Mouse (Mus musculus) gastrocnemius, adult 8-10 months (tissue): Measurements from ENCODE around the gene S1pr4. TPM values are rescaled to one million over a fixed set of nuclear protein-coding genes. Genes with fewer than 3 reads are reported as not detected.

Source experiments
- DNase-seq, 2 experiments: peaks; one replicate each; pipeline ENCODE4 v3.0.0; 2022; ENCODE audit warnings: low spot score in 2 of 2
- total RNA-seq, 4 experiments: library from RNA; stranded (reverse); gene quantifications; 2 replicates each; pipeline ENCODE4 v1.2.4; 2022

The S1pr4 gene
- total RNA-seq, 4 experiments from 2014 or later = 0.27 to 1.0 (median 0.59) TPM

- DNase-seq = no peak
Measured at GRCm38 (mm10) chr10:81519227-81519977, 19.5 kb upstream of the S1pr4 start.

GRCm38 (mm10) chr10:81518546-81518945 lies 18.6 kb upstream of the S1pr4 start:
- DNase-seq = peak; percentile 45 to 65

- DNase-seq = no peak
Measured at GRCm38 (mm10) chr10:81517227-81517626, 17.3 kb upstream of the S1pr4 start.

GRCm38 (mm10) chr10:81513798-81514197 lies 13.9 kb upstream of the S1pr4 start:
- DNase-seq = no peak

GRCm38 (mm10) chr10:81510246-81510810 lies 10.4 kb upstream of the S1pr4 start:
- DNase-seq = no peak

GRCm38 (mm10) chr10:81507691-81508489 lies 8.0 kb upstream of the S1pr4 start:
- DNase-seq = no peak

GRCm38 (mm10) chr10:81507095-81507494 lies 7.2 kb upstream of the S1pr4 start:
- DNase-seq = no peak

- DNase-seq = no peak
Measured at GRCm38 (mm10) chr10:81505016-81505664, 5.2 kb upstream of the S1pr4 start.

- DNase-seq = peak; percentile 81 to 82
Measured at GRCm38 (mm10) chr10:81502658-81503057, 2.7 kb upstream of the S1pr4 start.

- no peak for DNase-seq
Measured at GRCm38 (mm10) chr10:81501863-81502262, 1.9 kb upstream of the S1pr4 start.

- DNase-seq = no peak
Measured at GRCm38 (mm10) chr10:81499250-81499901, 556 bp downstream of the S1pr4 start.

- no peak for DNase-seq
Measured at GRCm38 (mm10) chr10:81498316-81499249, 1.3 kb downstream of the S1pr4 start.

- no peak for DNase-seq
Measured at GRCm38 (mm10) chr10:81497401-81498270, 2.3 kb downstream of the S1pr4 start.

GRCm38 (mm10) chr10:81496969-81497368 lies 3.0 kb downstream of the S1pr4 start:
- no peak for DNase-seq

GRCm38 (mm10) chr10:81496264-81496901 lies 3.5 kb downstream of the S1pr4 start, which contains the start of gene Ncln:
Gene Ncln, minus strand, starts transcription at chr10:81496392.
- DNase-seq = peak; percentile 97

- no peak for DNase-seq
Measured at GRCm38 (mm10) chr10:81495616-81496263, 4.2 kb downstream of the S1pr4 start.

- DNase-seq = no peak
Measured at GRCm38 (mm10) chr10:81495151-81495550, 4.8 kb downstream of the S1pr4 start.
